Mouse (Mus musculus): Measurements from ENCODE around the gene Dusp11. TPM values are rescaled to one million over a fixed set of nuclear protein-coding genes. Genes with fewer than 3 reads are reported as not detected.
"Not testable (repeated sequence)": the region's sequence is repeated elsewhere in the genome, so short reads cannot be mapped to it uniquely, and the experiment has no call there.

Gene Dusp11
- polyA plus RNA-seq, 1 experiment from 2014 or later = 34.6 TPM

DNA sequence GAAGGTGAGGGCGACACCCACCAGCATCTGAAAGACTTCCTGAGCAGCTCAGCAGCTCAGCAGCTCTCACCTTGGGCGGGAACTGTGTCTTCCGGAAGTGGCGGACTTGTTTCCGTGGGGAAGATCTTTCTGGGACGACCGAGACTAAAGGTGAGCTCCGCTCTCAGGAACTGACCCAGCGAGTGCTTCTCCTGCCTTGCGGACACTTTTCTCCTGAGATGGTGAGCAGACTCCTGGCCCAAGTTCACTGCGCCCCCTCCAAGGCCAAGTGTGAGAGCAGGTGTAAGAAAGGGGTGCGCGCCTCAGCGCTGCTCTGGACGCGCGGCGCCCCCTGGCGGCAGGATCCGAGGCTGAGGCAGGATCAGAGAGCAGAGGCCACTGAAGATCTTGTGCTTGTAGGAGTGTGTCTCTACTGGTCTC, 56.8 kb downstream of the Dusp11 start, which contains the start of gene Nat8f4:
Gene Nat8f4 (minus strand): TSS at position 243 of the 420 bp plus-strand sequence.
- H3K4me1 ChIP-seq; H3K9me3 ChIP-seq; H3K27me3 ChIP-seq (ENCODE audit: poor library complexity, severe bottlenecking); H3K36me3 ChIP-seq (replicated peaks): not testable (repeated sequence)
- 14% methylated on average over 20 of the region's 20 CpGs for WGBS
- H3K4me3 ChIP-seq = peak within 1 kb of the TSS; percentile 47
- peak within 1 kb of the TSS; percentile 58; the same call in 1 of the 2 replicates for H3K27ac ChIP-seq
- DNase-seq (ENCODE audit: extremely low spot score, low spot score) = peak; percentile 57

GRCm38 (mm10) chr6:85902303-85902702, 59.2 kb downstream of the Dusp11 start:
- H3K36me3 ChIP-seq (replicated peaks) = no peaks in the 10 kb centered on the region
- H3K4me3 ChIP-seq = no peak overlapping the region
- no peaks in the 10 kb centered on the region for H3K27me3 ChIP-seq (ENCODE audit: poor library complexity, severe bottlenecking)
- DNase-seq (ENCODE audit: extremely low spot score, low spot score) = peak; percentile 6
- H3K9me3 ChIP-seq = no peaks in the 10 kb centered on the region
- 0 out of 2 replicates have a peak, but pooled peaks cover 8% of the 10 kb centered on the region for H3K4me1 ChIP-seq
- WGBS = 89% methylated on average over 2 of the region's 2 CpGs
- no peak overlapping the region for H3K27ac ChIP-seq

- not testable (repeated sequence) for H3K4me1 ChIP-seq; H3K36me3 ChIP-seq (replicated peaks); H3K4me3 ChIP-seq; H3K9me3 ChIP-seq; H3K27me3 ChIP-seq (ENCODE audit: poor library complexity, severe bottlenecking); H3K27ac ChIP-seq
- DNase-seq (ENCODE audit: extremely low spot score, low spot score) = peak; percentile 3
- WGBS = 77% methylated on average over 7 of the region's 8 CpGs
Measured at GRCm38 (mm10) chr6:85898596-85899475, 62.6 kb downstream of the Dusp11 start.

- not testable (repeated sequence) for H3K36me3 ChIP-seq (replicated peaks); DNase-seq (ENCODE audit: extremely low spot score, low spot score); H3K4me3 ChIP-seq; H3K27ac ChIP-seq; H3K27me3 ChIP-seq (ENCODE audit: poor library complexity, severe bottlenecking); H3K4me1 ChIP-seq
- peaks cover 19% of the 10 kb centered on the region for H3K9me3 ChIP-seq
- WGBS = 73% methylated on average over 25 of the region's 25 CpGs
Measured at GRCm38 (mm10) chr6:85895061-85895648, 66.3 kb downstream of the Dusp11 start.

Other genes with a start within 250 kb of the Dusp11 start
- not detected in 2 replicates for gene Nat8f7, start 248.5 kb downstream of the Dusp11 start, polyA plus RNA-seq (2016; fragmentation: Nextera tagmentation; extraction: Ambion mirVana)
- 0.26 and 0.34 TPM in 2 replicates for gene Nat8f3, start 195.9 kb downstream of the Dusp11 start, polyA plus RNA-seq (2016; fragmentation: Nextera tagmentation; extraction: Ambion mirVana)
- gene Nat8f6, start 140.7 kb downstream of the Dusp11 start, polyA plus RNA-seq (2016; fragmentation: Nextera tagmentation; extraction: Ambion mirVana) = not detected in 2 replicates
- gene Nat8f5, start 140.7 kb downstream of the Dusp11 start, polyA plus RNA-seq (2016; fragmentation: Nextera tagmentation; extraction: Ambion mirVana) = not detected in 2 replicates
- gene Nat8, start 129.6 kb downstream of the Dusp11 start, polyA plus RNA-seq (2016; fragmentation: Nextera tagmentation; extraction: Ambion mirVana) = not detected in 2 replicates
- gene Nat8f2, start 92.5 kb downstream of the Dusp11 start, polyA plus RNA-seq (2016; fragmentation: Nextera tagmentation; extraction: Ambion mirVana) = not detected in 2 replicates
- gene Nat8f4, start 56.8 kb downstream of the Dusp11 start, polyA plus RNA-seq (2016; fragmentation: Nextera tagmentation; extraction: Ambion mirVana) = 6.2 and 6.7 TPM in 2 replicates
- 33.8 and 37.1 TPM in 2 replicates for gene Tprkb, start 49.8 kb downstream of the Dusp11 start, polyA plus RNA-seq (2016; fragmentation: Nextera tagmentation; extraction: Ambion mirVana)
- 5.2 and 6.4 TPM in 2 replicates for gene Nat8f1, start 46.0 kb downstream of the Dusp11 start, polyA plus RNA-seq (2016; fragmentation: Nextera tagmentation; extraction: Ambion mirVana)
- not detected in 2 replicates for gene Figla, start 54.5 kb upstream of the Dusp11 start, polyA plus RNA-seq (2016; fragmentation: Nextera tagmentation; extraction: Ambion mirVana)
- 30.7 and 36.5 TPM in 2 replicates for gene Add2, start 67.0 kb upstream of the Dusp11 start, polyA plus RNA-seq (2016; fragmentation: Nextera tagmentation; extraction: Ambion mirVana)
- gene Tgfa, start 233.6 kb upstream of the Dusp11 start, polyA plus RNA-seq (2016; fragmentation: Nextera tagmentation; extraction: Ambion mirVana) = 1.2 and 1.3 TPM in 2 replicates